Comparison of ENCODE assay signal across 35 mouse cellular contexts in genomic region chr2:3889381-3889780, GRCm38 (mm10).
"Had no signal": no experiment of that assay in that cellular context is flagged by ENCODE, and none has a peak within 500 bp of the region (broad histone marks: within the 10 kb centered on the region; RNA-seq: fewer than 3 reads in every experiment).

No protein-coding gene starts in this region.

- ATAC-seq: hindbrain, embryonic 16.5 days; hindbrain, postnatal 0 days; inflammation-experienced regulatory T-cells, adult 6 months; intestine, embryonic 15.5 days; intestine, embryonic 16.5 days; intestine, postnatal 0 days had no signal

- H3K4me1 ChIP-seq: heart, embryonic 12.5 days; heart, embryonic 13.5 days; heart, embryonic 15.5 days; intestine, embryonic 15.5 days; kidney, embryonic 15.5 days had no signal

- H3K9me3 ChIP-seq: heart, embryonic 12.5 days; heart, embryonic 13.5 days; heart, embryonic 15.5 days; hindbrain, embryonic 10.5 days; hindbrain, embryonic 12.5 days; hindbrain, embryonic 13.5 days; hindbrain, embryonic 15.5 days; intestine, embryonic 15.5 days; kidney, embryonic 15.5 days had no signal

- H3K4me3 ChIP-seq: heart, embryonic 12.5 days; heart, embryonic 13.5 days; heart, embryonic 15.5 days; hindbrain, embryonic 10.5 days; hindbrain, embryonic 12.5 days; hindbrain, embryonic 13.5 days; hindbrain, embryonic 15.5 days; intestine, embryonic 15.5 days; kidney, embryonic 15.5 days; layer of hippocampus, adult 2 months; left cerebral cortex, adult 2 months had no signal

- H3K4me2 ChIP-seq: heart, embryonic 11.5 days; heart, embryonic 12.5 days; heart, embryonic 13.5 days; heart, embryonic 15.5 days; hindbrain, embryonic 12.5 days; hindbrain, embryonic 13.5 days; hindbrain, embryonic 14.5 days; hindbrain, embryonic 15.5 days; intestine, embryonic 15.5 days; kidney, embryonic 15.5 days had no signal

- H3K27me3 ChIP-seq: heart, embryonic 12.5 days; heart, embryonic 13.5 days; heart, embryonic 15.5 days; hindbrain, embryonic 12.5 days; hindbrain, embryonic 13.5 days; hindbrain, embryonic 15.5 days; intestine, embryonic 15.5 days had no signal

- H3K36me3 ChIP-seq: heart, embryonic 12.5 days; heart, embryonic 13.5 days; heart, embryonic 15.5 days; hindbrain, embryonic 10.5 days; hindbrain, embryonic 12.5 days; hindbrain, embryonic 13.5 days; hindbrain, embryonic 15.5 days; intestine, embryonic 15.5 days; kidney, embryonic 15.5 days had no signal

- H3K9ac ChIP-seq: heart, embryonic 12.5 days; heart, embryonic 13.5 days; heart, embryonic 15.5 days; hindbrain, embryonic 12.5 days; hindbrain, embryonic 13.5 days; hindbrain, embryonic 14.5 days; hindbrain, embryonic 15.5 days; intestine, embryonic 15.5 days; kidney, embryonic 15.5 days had no signal

- H3K27ac ChIP-seq: heart, embryonic 13.5 days; heart, embryonic 15.5 days; hindbrain, embryonic 10.5 days; hindbrain, embryonic 12.5 days; hindbrain, embryonic 13.5 days; hindbrain, embryonic 14.5 days; hindbrain, embryonic 15.5 days; hindbrain, postnatal 0 days; intestine, embryonic 15.5 days; kidney, embryonic 15.5 days; kidney, postnatal 0 days; layer of hippocampus, adult 2 months; left cerebral cortex, adult 2 months had no signal

- DNase-seq: heart, postnatal 10 days; heart, postnatal 14 days; heart, postnatal 36 days; heart, postnatal 4 days; kidney, adult 11 months; kidney, adult 18-20 months; kidney, adult 2 months; kidney, adult 8-10 months; kidney, adult 9 months; kidney, postnatal 10 days; kidney, postnatal 14 days; kidney, postnatal 25 days; kidney, postnatal 36 days; kidney, postnatal 4 days; layer of hippocampus, adult 9-11 months; layer of hippocampus, postnatal 36 days had no signal
